Mouse (Mus musculus) embryonic facial prominence, embryonic 11.5 days (tissue): Measurements from ENCODE around the gene Rab15. TPM values are rescaled to one million over a fixed set of nuclear protein-coding genes. Genes with fewer than 3 reads are reported as not detected.
A peak's percentile ranks its signal among the peaks of the same experiment; 100 is the strongest.

Experiments
- ATAC-seq: fragments of 200-750 bp; cut with Nextera tagmentation; replicated peaks from 2 replicates; pipeline ENCODE4 v1.8.0; 2017; ENCODE audit warnings: low read depth; ENCODE audit not compliant: insufficient number of reproducible peaks, low FRiP score, low TSS enrichment
- DNase-seq: peaks from one replicate; pipeline ENCODE4 v3.0.0-alpha.2; 2015; ENCODE audit warnings: low spot score
- H3K27ac ChIP-seq: fragments of 300-500 bp; sonication (generic); replicated peaks from 2 replicates; pipeline ENCODE4 v1.5.1; 2014; ENCODE audit warnings: mild to moderate bottlenecking, low read depth, low read length, control low read depth
- H3K27me3 ChIP-seq: fragments of 300-500 bp; sonication (generic); 2 replicates; pipeline ENCODE4 v1.6.1; 2014; ENCODE audit warnings: mild to moderate bottlenecking, low read length, moderate library complexity, mixed read lengths; ENCODE audit not compliant: control insufficient read depth, insufficient read depth
- H3K36me3 ChIP-seq: fragments of 300-500 bp; sonication (generic); replicated peaks from 2 replicates; pipeline ENCODE4 v1.6.1; 2014; ENCODE audit warnings: low read depth, mild to moderate bottlenecking, low read length, moderate library complexity, mixed read lengths; ENCODE audit not compliant: control insufficient read depth, insufficient read depth
- H3K4me1 ChIP-seq: fragments of 300-500 bp; sonication (generic); 2 replicates; pipeline ENCODE4 v1.6.1; 2014; ENCODE audit warnings: low read length, mixed read lengths; ENCODE audit not compliant: control insufficient read depth, insufficient read depth
- H3K4me2 ChIP-seq: fragments of 300-500 bp; sonication (generic); 2 replicates; pipeline ENCODE4 v1.6.1; 2014; ENCODE audit warnings: low read depth, mild to moderate bottlenecking, control low read depth, low read length, moderate library complexity
- H3K4me3 ChIP-seq: fragments of 300-500 bp; sonication (generic); 2 replicates; pipeline ENCODE4 v1.5.1; 2014; ENCODE audit warnings: low read depth, low read length, control low read depth
- H3K9ac ChIP-seq: fragments of 300-500 bp; sonication (generic); replicated peaks from 2 replicates; pipeline ENCODE4 v1.6.1; 2014; ENCODE audit warnings: mild to moderate bottlenecking, control low read depth, low read length
- H3K9me3 ChIP-seq: fragments of 300-500 bp; sonication (generic); replicated peaks from 2 replicates; pipeline ENCODE4 v1.6.1; 2016; ENCODE audit warnings: mild to moderate bottlenecking, low read length, inconsistent platforms, mixed read lengths; ENCODE audit not compliant: control insufficient read depth
- WGBS: fragments of 180-500 bp; shearing (Covaris S2); extraction: QIAGEN DNeasy Blood & Tissue Kit; methylation state at CpG from one replicate; pipeline ENCODE4 v1.1.7; 2014; 5-methylcytosine and 5-hydroxymethylcytosine counted together
- polyA plus RNA-seq: library from polyadenylated mRNA; unstranded; fragments of >200 nt; fragmentation: Nextera tagmentation; extraction: Ambion mirVana; gene quantifications from 2 replicates; pipeline ENCODE4 v1.2.1, GENCODE M21; 2014

The Rab15 gene
- polyA plus RNA-seq, 1 experiment from 2014 or later: 11.5 TPM

DNA sequence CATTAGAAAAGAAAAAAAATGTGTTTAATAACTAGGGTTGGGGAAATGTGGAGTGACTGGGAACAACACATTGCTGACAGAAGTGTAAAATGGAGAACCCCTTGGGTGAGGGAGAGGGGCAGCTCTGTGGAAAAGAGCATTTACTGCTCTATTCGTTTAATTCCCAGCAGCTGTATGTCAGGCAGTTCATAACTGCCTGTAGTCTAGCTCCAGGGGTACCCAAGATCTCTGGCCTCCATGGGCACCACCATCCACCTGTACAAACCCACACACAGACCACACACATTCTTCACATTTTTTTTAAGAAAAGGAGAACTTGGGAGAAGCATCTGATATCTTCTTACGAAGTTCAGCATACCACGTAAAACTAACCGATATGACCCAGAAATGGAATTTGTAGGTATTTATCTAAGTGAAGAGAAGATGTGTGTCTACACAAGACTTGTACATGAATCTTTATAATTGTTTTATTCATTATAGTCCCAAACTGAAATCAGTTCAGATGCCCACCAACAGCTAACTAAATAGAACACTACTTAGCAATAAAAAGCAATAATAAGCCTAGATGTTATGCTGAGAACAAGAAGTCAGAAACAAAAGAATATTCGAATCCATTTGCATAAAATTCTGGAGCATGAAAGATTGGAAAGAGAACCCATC, 51.7 kb downstream of the Rab15 start:
- Histone ChIP-seq H3K27me3 (no peaks in the 10 kb centered on the region), H3K4me1 (no peaks in the 10 kb centered on the region), H3K9me3 (no peaks in the 10 kb centered on the region), H3K4me2 (no peak overlapping the region), H3K4me3 (no peak overlapping the region), H3K27ac (no peak overlapping the region), H3K9ac (no peak overlapping the region), H3K36me3 (no peaks in the 10 kb centered on the region)
- no peak for ATAC-seq
- WGBS: 84% methylated on average over 5 of the region's 5 CpGs
- no peak for DNase-seq

DNA sequence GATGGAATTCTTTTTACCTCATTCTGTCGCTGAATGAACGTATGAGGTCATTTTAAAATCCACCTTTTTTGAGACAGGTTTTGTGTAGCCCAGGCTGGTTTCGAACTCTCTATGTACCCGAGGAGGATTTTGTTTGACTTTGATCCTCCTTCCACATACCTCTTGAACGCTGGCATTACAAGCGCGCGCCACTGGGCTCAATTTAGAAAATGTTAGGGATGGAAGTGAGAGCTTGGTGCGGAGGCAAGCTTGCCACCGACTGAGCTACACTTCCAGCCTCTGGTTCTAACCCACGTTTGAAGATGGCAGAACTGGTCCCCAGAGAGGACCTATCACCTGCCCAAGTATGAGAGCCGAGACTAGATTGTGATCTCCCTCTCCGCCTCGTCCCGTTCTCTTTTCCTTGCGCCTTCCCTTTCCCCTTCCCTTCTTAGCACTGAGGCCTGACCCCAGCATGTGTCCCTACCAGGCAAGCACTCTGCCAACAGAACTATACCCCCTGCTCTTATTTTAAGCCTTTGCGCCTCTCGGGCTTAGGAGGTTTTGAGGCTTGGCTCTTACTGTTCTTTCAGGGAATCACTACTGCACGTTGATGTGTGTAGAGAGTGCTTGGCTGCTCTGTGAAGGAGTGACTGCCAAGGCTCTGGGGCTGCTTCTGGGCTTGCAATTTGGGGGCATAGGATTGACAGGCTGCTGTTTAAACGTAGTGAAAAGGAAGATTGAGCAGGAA, 56.6 kb downstream of the Rab15 start:
- H3K9me3 ChIP-seq: no peaks in the 10 kb centered on the region
- peak overlapping the region; percentile 51 for H3K9ac ChIP-seq
- 36% methylated on average over 20 of the region's 20 CpGs for WGBS
- no peaks in the 10 kb centered on the region for H3K27me3 ChIP-seq
- H3K36me3 ChIP-seq: no peaks in the 10 kb centered on the region
- no peak overlapping the region for H3K27ac ChIP-seq
- H3K4me1 ChIP-seq: no peaks in the 10 kb centered on the region
- peak overlapping the region; percentile 41 for H3K4me2 ChIP-seq
- DNase-seq: no peak
- H3K4me3 ChIP-seq: peak overlapping the region; percentile 52
- peak; percentile 25; the same call in 1 of the 2 replicates for ATAC-seq

DNA sequence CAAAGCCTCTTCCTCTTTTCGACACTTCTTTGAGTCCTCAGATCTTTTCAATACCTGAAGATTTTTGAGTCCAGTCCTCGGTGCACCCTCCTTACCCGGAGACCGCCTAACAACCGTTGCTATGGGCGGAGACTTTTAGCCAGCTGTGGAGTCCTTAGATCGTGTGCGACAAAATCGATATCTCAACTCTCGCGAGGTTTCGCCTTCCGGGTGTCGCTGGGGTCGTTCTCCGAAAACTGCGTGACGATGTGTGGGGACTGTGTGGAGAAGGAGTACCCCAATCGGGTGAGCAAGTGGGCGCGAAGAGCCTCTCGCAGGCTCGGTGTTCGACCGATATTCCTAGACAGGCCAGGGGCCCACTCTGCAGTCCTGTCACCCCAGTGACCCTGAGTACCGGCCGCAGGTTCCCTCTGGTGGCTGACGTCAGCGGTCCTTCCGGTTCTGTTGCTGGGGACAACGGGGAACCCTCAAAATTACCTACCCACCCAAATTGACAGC, 57.3 kb downstream of the Rab15 start, which contains the start of the genes Churc1 and Fntb:
TSS of gene Churc1 (plus strand) at position 185 of the 498 bp plus-strand sequence.
TSS of gene Fntb (plus strand) at position 236 of the 498 bp plus-strand sequence.
- H3K4me2 ChIP-seq: peak within 1 kb of the TSS; percentile 41
- H3K27ac ChIP-seq: no peak within 1 kb of the TSS
- ATAC-seq (peak; percentile 94), DNase-seq (peak; percentile 97)
- under 1% methylated on average over 31 of the region's 31 CpGs for WGBS
- no peaks in the 10 kb centered on the region for H3K9me3 ChIP-seq
- H3K27me3 ChIP-seq: no peaks in the 10 kb centered on the region
- H3K36me3 ChIP-seq: no peaks in the 10 kb centered on the region
- H3K4me3 ChIP-seq: peak within 1 kb of the TSS; percentile 52
- H3K4me1 ChIP-seq: no peaks in the 10 kb centered on the region
- peak within 1 kb of the TSS; percentile 51 for H3K9ac ChIP-seq

DNA sequence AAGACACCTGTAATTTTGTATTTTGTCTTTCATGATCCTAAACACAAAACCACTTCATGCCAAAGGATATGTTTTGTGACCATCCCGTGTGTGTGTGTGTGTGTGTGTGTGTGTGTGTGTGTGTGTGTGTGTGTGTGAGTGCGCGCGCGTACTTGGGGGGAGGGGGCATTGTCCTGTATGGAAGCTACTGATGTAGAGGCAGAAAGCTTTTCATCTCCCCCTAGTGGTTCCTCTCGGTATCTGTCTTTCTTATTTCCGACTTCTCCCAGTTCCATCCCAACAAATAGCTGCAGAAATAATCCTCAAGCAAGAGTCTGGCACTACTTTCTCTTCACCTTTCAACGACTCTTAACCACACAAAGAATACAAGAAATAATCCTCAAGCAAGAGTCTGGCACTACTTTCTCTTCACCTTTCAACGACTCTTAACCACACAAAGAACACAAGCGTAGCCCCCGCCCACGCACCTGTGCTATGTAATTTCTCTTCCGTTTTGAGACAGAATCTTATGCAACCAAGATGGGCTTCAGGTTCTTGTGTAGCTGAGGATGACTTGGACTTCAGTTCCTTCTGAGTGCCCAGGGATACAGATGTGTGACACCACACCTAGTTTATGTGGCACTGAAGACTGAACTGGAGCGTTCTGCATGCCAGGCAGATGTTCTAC, 69.9 kb downstream of the Rab15 start:
- H3K4me2 ChIP-seq: no peak overlapping the region

DNA sequence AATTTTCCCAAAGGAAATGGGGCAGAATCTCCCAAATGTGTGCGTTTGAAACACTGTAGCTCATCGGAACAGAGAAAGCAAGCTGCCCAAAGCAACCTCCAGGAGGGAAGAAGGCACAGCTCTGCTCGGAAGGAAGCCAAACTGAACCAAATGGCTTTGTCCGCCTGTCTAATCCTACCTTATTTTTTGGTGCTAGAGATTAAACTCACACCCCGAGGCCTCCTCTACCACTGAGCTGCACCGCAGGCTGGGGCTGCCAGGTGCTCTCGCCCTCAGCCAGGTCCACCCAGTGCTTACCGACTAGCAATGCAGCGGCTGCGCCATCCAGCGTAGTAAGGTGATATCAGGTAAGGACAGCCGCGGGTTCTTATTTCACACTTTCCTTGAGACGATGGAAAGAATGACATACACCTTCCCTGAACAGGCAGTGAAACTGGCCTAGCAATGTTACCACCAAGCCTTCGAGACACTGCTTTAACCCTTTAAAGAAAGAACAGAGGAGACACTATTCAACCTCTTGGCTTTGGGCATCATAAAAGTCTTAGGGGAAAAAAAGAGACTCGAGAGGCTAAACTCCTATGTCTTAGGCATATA, 71.7 kb downstream of the Rab15 start:
- 74% methylated on average over 16 of the region's 16 CpGs for WGBS
- no peak overlapping the region for H3K9ac ChIP-seq
- DNase-seq: no peak
- H3K36me3 ChIP-seq: no peaks in the 10 kb centered on the region
- H3K9me3 ChIP-seq: no peaks in the 10 kb centered on the region
- H3K4me3 ChIP-seq: no peak overlapping the region
- H3K4me1 ChIP-seq: no peaks in the 10 kb centered on the region
- no peak overlapping the region for H3K4me2 ChIP-seq
- no peak for ATAC-seq
- H3K27me3 ChIP-seq: no peaks in the 10 kb centered on the region
- no peak overlapping the region for H3K27ac ChIP-seq

More for the DNA sequence above, 69.9 kb downstream of the Rab15 start:
- Histone ChIP-seq H3K9me3 (no peaks in the 10 kb centered on the region), H3K4me1 (no peaks in the 10 kb centered on the region), H3K4me3 (no peak overlapping the region), H3K27ac (no peak overlapping the region), H3K27me3 (no peaks in the 10 kb centered on the region), H3K36me3 (no peaks in the 10 kb centered on the region), H3K9ac (no peak overlapping the region)
- ATAC-seq (no peak), DNase-seq (peak; percentile 81)
- WGBS: 46% methylated on average over 14 of the region's 14 CpGs

Other genes with a start within 250 kb of the Rab15 start
- gene Sptb, start 112.4 kb downstream of the Rab15 start, polyA plus RNA-seq: 2.4 and 3.0 TPM in 2 replicates
- 69.8 and 87.6 TPM in 2 replicates for gene Churc1, start 57.4 kb downstream of the Rab15 start, polyA plus RNA-seq
- gene Fntb, start 57.3 kb downstream of the Rab15 start, polyA plus RNA-seq: 44.6 and 47.7 TPM in 2 replicates
- 0.93 and 1.2 TPM in 2 replicates for gene Gpx2, start 27.4 kb downstream of the Rab15 start, polyA plus RNA-seq
- 44.0 and 48.0 TPM in 2 replicates for gene Max, start 139.3 kb upstream of the Rab15 start, polyA plus RNA-seq